Mouse (Mus musculus) limb, embryonic 13.5 days (tissue): ENCODE measurements around the gene Lypd4. TPM values are rescaled to one million over a fixed set of nuclear protein-coding genes. Genes with fewer than 3 reads are reported as not detected.

ENCODE experiments used
- ATAC-seq: fragments of 200-750 bp; cut with Nextera tagmentation; 2 replicates; pipeline ENCODE4 v1.8.0; 2017; ENCODE audit warnings: low read depth, moderate number of reproducible peaks, moderate TSS enrichment; ENCODE audit not compliant: low FRiP score
- H3K27ac ChIP-seq: fragments of 300-500 bp; sonication (generic); 2 replicates; pipeline ENCODE4 v1.5.1; 2015; ENCODE audit warnings: inconsistent platforms, mild to moderate bottlenecking, moderate library complexity
- H3K27me3 ChIP-seq: fragments of 300-500 bp; sonication (generic); 2 replicates; pipeline ENCODE4 v1.6.1; 2015; ENCODE audit warnings: mild to moderate bottlenecking, inconsistent platforms
- H3K36me3 ChIP-seq: fragments of 300-500 bp; sonication (generic); 2 replicates; pipeline ENCODE4 v1.6.1; 2015; ENCODE audit warnings: inconsistent platforms, mild to moderate bottlenecking, moderate library complexity
- H3K4me1 ChIP-seq: fragments of 300-500 bp; sonication (generic); 2 replicates; pipeline ENCODE4 v1.6.1; 2015; ENCODE audit warnings: inconsistent platforms
- H3K4me2 ChIP-seq: fragments of 300-500 bp; sonication (generic); replicated peaks from 2 replicates; pipeline ENCODE4 v1.6.1; 2015; ENCODE audit warnings: inconsistent platforms, mild to moderate bottlenecking, moderate library complexity
- H3K4me3 ChIP-seq: fragments of 300-500 bp; sonication (generic); 2 replicates; pipeline ENCODE4 v1.5.1; 2015; ENCODE audit warnings: moderate library complexity, mild to moderate bottlenecking, inconsistent platforms
- H3K9ac ChIP-seq: fragments of 300-500 bp; sonication (generic); 2 replicates; pipeline ENCODE4 v1.6.1; 2015; ENCODE audit warnings: mild to moderate bottlenecking, inconsistent platforms
- H3K9me3 ChIP-seq: fragments of 300-500 bp; sonication (generic); 2 replicates; pipeline ENCODE4 v1.6.1; 2016; ENCODE audit warnings: inconsistent platforms
- WGBS: fragments of 180-500 bp; shearing (Covaris S2); methylation state at CpG from one replicate; pipeline ENCODE4 v1.1.7; 2015; 5-methylcytosine and 5-hydroxymethylcytosine counted together
- polyA plus RNA-seq: library from polyadenylated mRNA; unstranded; fragments of >200 nt; fragmentation: Nextera tagmentation; extraction: Ambion mirVana; gene quantifications from 2 replicates; pipeline ENCODE4 v1.2.1, GENCODE M21; 2015

The Lypd4 gene
- polyA plus RNA-seq, 1 experiment from 2014 or later: not detected

DNA sequence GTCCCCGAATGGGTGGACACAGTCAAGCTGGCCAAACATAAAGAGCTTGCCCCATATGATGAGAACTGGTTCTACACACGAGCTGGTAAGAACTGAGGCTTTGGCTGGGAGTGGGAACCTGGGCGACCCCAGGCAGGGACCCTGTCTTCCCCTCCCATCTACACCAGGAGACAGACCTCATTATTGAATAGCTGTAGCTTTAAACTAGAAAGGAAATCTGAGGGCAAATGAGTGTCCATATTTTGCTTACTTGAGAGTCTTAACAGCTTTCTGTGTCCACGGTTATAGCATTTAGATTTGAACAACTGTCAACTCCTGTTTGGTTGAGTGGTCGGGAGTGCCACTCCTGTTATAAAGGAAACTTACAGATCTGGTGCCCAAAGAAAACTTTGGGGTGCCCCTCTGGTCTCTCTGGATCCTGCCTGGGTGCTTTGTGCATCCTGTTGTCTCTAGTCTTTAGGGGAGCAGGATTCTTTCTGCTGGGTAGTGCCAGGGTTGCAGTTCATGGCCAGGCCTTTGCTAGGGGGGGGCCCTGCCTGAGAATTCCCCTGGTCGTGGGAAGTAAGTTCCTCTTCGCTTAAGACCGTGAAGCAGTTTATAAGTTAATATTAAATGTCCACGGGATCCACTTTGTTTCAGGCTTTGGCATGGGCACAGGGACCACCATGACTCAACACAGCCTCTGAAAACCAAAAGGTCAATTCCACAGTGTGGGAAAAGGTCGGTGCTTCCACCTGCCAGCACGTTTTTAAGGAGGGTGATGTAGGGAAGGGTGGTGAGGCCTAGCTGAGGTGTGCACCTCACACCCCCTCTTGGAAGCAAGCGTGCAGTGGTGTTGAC is 15.9 kb upstream of the Lypd4 start:
- Histone ChIP-seq H3K4me2 (peak overlapping the region; percentile 94), H3K9ac (peak overlapping the region; percentile 100), H3K9me3 (no peaks in the 10 kb centered on the region), H3K27me3 (no peaks in the 10 kb centered on the region), H3K36me3 (peaks cover 54% of the 10 kb centered on the region), H3K4me3 (peak overlapping the region; percentile 99), H3K27ac (peak overlapping the region; percentile 86), H3K4me1 (peaks cover 28% of the 10 kb centered on the region)
- whole genome bisulfite sequencing: 37% methylated on average over 12 of the region's 12 CpGs
- no peak for ATAC-seq

DNA sequence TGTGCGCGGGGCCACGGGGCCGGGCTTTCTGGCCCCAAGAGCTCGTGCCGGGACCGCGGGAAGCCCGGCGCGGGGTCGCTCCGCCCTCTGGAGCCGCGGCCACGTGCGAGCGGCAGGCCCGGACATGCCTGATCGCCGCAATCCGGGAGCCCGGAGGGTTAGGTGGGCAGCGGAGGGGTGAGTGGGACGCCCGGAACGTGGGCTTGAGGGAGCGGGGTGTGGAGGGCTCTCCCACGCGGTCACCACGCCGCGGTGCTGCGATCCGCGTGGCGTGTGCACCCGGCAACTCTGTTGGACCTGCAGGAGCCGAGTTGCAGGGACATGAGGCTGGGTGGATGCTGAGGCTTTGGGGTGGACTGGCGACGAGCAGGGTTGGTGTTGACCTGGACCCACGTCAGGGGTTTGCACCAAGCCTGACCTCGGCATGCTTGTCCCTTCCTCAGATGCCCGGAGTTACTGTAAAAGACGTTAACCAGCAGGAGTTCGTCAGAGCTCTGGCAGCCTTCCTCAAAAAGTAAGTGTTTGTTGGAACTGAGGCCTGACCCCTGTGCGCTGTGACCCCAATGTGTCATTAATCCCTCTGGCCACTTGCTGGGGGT is 15.1 kb upstream of the Lypd4 start:
- no peaks in the 10 kb centered on the region for H3K27me3 ChIP-seq
- peak overlapping the region; percentile 99 for H3K4me3 ChIP-seq
- no peaks in the 10 kb centered on the region for H3K9me3 ChIP-seq
- peaks cover 28% of the 10 kb centered on the region for H3K4me1 ChIP-seq
- ATAC-seq: no peak; the same call in 1 of the 2 replicates
- under 1% methylated on average over 47 of the region's 47 CpGs for WGBS
- H3K9ac ChIP-seq: peak overlapping the region; percentile 100
- H3K4me2 ChIP-seq: peak overlapping the region; percentile 94
- peak overlapping the region; percentile 86 for H3K27ac ChIP-seq
- H3K36me3 ChIP-seq: peaks cover 45% of the 10 kb centered on the region

DNA sequence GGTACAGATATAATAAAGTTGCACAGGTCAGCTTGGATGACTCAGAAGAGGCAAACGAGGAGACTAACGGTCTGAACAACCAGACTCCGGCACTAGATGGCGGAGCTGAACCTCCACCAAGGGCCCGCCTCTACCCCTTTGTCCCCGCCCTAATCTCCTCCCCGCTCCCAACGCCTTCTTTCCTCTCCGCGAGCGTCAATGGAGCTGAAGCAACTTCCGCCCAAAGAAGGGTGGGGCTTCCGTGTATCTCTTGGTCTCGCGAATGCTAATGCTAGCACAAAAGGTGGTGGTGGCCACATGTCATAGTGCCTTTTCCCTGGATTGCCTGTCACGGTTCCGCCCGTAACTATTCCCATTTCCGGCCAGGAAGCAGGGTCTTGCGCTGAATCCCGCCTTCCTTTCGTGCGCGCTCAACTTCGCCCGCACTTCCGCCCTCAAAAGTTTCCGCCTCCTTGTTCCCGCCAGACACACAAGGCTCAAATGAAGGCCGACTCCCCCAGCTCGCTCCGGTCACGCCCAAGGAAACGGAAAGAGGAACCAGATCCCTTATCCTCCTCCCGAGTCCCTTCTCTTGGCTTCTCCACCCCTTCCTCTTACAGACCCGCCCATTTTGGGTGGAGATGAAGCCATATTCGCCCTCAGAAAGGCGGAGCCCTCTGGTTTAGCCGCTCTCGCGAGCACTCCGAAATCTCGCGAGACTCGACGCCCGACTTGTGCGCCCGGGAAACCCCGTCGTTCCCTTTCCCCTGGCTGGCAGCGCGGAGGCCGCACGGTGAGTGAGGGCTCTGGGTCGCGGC is 14.4 kb upstream of the Lypd4 start, which contains the start of gene Rps19:
Gene Rps19, plus strand, starts transcription at position 476 of the 797 bp plus-strand sequence.
- Histone ChIP-seq H3K4me1 (peaks cover 28% of the 10 kb centered on the region), H3K4me2 (peak within 1 kb of the TSS; percentile 94), H3K9me3 (no peaks in the 10 kb centered on the region), H3K9ac (peak within 1 kb of the TSS; percentile 100), H3K36me3 (peaks cover 38% of the 10 kb centered on the region), H3K4me3 (peak within 1 kb of the TSS; percentile 99), H3K27ac (peak within 1 kb of the TSS; percentile 86), H3K27me3 (no peaks in the 10 kb centered on the region)
- WGBS: under 1% methylated on average over 57 of the region's 57 CpGs
- peak; percentile 95 for ATAC-seq

DNA sequence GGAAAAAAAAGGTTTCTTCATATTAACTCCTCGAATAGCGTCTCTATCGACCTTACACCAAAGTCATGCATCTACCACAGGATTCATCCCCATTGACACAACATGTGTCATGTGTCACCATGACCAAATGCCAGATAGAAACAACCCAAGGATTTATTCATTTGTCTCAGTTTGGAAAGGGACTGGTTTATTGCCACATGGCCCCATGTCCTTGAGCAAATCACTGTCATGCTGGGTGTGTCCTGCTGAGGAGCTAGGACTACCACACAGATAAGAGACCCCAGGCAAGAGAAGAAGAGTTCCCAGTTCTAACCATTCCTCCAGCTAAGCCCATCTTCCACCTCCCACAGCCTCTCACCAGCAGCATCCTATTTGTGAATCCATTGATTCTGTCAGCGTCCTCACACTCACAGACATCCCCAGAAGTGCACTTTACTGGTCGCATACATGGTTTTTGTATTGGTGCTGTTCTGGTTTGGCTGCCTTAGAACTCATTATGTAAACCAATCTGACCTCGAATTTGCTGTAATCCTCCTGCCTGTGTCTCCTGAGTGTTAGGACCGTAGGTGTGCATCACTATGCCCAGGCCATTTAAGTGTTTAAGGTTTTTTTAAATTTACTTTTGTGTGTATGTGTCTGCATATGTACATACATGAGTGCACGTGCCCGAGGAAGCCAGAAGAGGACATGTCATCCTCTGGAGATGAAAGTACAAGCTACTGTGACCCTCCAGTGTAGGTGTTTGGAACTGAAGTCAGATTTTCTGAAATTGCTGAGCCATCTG is 12.9 kb upstream of the Lypd4 start:
- Histone ChIP-seq H3K9ac (no peak overlapping the region), H3K9me3 (no peaks in the 10 kb centered on the region), H3K4me3 (no peak overlapping the region), H3K27ac (no peak overlapping the region), H3K4me2 (no peak overlapping the region), H3K27me3 (no peaks in the 10 kb centered on the region), H3K36me3 (peaks cover 23% of the 10 kb centered on the region), H3K4me1 (peaks cover 33% of the 10 kb centered on the region)
- WGBS: 91% methylated on average over 9 of the region's 9 CpGs
- no peak for ATAC-seq

DNA sequence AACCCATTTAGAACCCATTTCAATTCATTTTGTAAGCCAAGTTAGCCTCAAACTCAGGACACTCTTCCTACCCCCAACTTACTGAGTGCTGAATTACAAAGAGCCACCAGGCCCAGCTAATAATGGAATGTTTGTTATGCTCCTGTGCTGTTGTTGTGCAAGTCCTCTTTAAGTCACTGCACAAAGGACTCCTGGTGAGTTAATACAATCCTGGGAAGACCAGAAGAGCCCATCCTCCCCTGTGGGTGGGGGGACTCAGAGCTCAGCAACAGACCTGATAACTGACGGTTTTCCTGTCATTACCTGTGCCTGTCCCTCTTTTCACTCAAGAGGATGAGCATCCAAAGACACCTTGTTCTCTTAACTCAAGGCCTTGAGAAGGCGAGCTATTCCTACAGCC is 9.9 kb upstream of the Lypd4 start:
- Histone ChIP-seq H3K4me3 (no peak overlapping the region), H3K9ac (no peak overlapping the region), H3K27me3 (no peaks in the 10 kb centered on the region; the same call in 1 of the 2 replicates), H3K4me1 (peaks cover 15% of the 10 kb centered on the region), H3K36me3 (no peaks in the 10 kb centered on the region), H3K9me3 (no peaks in the 10 kb centered on the region), H3K27ac (no peak overlapping the region), H3K4me2 (no peak overlapping the region)
- no peak for ATAC-seq
- 38% methylated on average over 2 of the region's 2 CpGs for whole genome bisulfite sequencing

DNA sequence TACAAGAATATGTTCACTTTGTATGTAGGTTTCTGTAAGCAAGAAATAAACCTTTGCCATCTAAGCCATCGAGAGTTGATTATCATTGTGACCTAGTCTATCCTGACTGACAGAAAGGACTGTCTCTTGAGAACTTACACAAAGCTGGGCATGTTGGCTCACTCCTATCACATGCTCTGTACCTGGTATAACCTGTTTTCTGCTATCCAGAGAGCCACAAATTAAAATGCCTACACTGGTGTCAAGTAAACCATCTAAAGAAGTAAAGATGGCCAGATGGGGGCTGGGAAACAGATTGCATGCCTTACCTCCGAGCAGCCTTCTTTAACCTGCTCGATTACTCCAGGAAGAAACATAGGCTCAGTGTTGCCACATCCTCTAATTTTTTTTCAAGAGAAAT is 7.8 kb upstream of the Lypd4 start:
- Histone ChIP-seq H3K4me1 (peaks cover 15% of the 10 kb centered on the region), H3K36me3 (no peaks in the 10 kb centered on the region), H3K27ac (no peak overlapping the region), H3K4me3 (no peak overlapping the region), H3K4me2 (no peak overlapping the region), H3K27me3 (no peaks in the 10 kb centered on the region; the same call in 1 of the 2 replicates), H3K9me3 (no peaks in the 10 kb centered on the region), H3K9ac (no peak overlapping the region)
- ATAC-seq: no peak
- 51% methylated on average over 3 of the region's 3 CpGs for WGBS

DNA sequence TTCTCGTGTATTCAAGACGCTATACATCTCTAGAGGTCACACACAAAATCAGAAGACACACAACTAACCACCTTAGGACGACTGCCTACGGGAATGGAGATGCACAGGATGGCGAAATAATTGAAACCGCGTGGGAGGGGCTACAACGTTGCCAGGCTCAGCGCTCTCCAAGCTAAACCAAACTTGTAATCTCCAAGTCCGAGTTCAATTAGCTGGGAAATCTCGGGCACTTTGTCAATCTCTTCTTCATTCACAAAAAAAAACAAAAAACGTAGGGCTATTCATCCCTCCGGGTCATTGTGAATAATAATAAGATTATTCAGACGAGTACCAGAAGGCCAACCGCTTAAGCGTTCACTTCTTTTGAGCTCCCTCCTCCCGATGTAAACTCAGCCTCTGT is 661 bp downstream of the Lypd4 start:
- Histone ChIP-seq H3K4me1 (no peaks in the 10 kb centered on the region), H3K9ac (no peak overlapping the region), H3K4me2 (no peak overlapping the region), H3K27ac (no peak overlapping the region), H3K9me3 (peaks cover 6% of the 10 kb centered on the region; the same call in 1 of the 2 replicates), H3K27me3 (peaks cover 22% of the 10 kb centered on the region), H3K36me3 (no peaks in the 10 kb centered on the region), H3K4me3 (no peak overlapping the region)
- ATAC-seq: no peak
- WGBS: 70% methylated on average over 17 of the region's 17 CpGs

DNA sequence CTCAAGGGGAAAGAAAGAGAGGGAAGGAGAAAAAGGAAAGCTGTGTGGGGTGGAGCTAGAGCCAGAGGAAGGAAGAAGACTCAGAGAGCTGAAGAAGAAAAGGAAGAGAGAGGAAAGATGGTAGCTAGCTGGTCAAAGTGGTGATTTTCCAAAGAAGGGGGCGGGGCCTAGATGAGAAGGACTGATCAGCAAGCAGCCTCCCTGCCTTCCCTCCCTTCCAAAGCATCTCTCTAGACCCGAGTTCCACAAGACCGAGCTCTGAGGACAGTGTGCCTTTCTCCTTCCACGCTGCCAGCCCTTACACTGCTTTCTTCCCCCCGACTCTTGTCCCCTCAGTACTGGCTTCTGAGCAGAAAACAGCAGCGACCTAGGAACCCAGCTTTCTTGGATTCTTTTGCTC is 5.6 kb downstream of the Lypd4 start:
- WGBS: 35% methylated on average over 6 of the region's 6 CpGs
- Histone ChIP-seq H3K27ac (no peak overlapping the region), H3K9ac (no peak overlapping the region)

DNA sequence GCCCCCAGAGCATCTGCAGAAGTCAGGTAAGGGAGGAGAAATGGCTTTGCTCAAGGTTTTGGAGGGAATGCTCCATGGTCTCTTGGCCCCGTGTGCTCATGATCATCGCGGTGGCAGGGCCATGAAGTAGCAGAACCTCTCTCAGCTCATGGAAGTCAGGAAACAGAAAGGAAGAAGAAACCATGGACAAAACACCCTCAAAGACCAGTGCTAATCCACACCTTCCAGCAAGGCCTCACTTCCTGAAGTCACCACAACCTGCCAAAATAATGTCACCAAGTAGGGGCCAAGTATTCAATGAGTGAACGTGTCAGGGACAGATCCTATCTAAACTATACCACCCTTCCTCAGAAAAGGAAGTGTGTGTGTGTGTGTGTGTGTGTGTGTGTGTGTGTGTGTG is 6.9 kb downstream of the Lypd4 start:
- H3K4me1 ChIP-seq: no peaks in the 10 kb centered on the region
- H3K9me3 ChIP-seq: no peaks in the 10 kb centered on the region
- ATAC-seq: no peak
- no peaks in the 10 kb centered on the region for H3K36me3 ChIP-seq
- no peak overlapping the region for H3K27ac ChIP-seq
- no peak overlapping the region for H3K9ac ChIP-seq
- no peak overlapping the region for H3K4me2 ChIP-seq
- WGBS: 87% methylated on average over 4 of the region's 4 CpGs
- no peak overlapping the region for H3K4me3 ChIP-seq
- peaks cover 8% of the 10 kb centered on the region; the same call in 1 of the 2 replicates for H3K27me3 ChIP-seq

More for the DNA sequence above, 5.6 kb downstream of the Lypd4 start:
- H3K4me3 ChIP-seq: no peak overlapping the region
- peaks cover 10% of the 10 kb centered on the region; the same call in 1 of the 2 replicates for H3K27me3 ChIP-seq
- no peaks in the 10 kb centered on the region for H3K36me3 ChIP-seq
- no peak overlapping the region for H3K4me2 ChIP-seq
- no peaks in the 10 kb centered on the region for H3K9me3 ChIP-seq
- no peak for ATAC-seq
- no peaks in the 10 kb centered on the region for H3K4me1 ChIP-seq

DNA sequence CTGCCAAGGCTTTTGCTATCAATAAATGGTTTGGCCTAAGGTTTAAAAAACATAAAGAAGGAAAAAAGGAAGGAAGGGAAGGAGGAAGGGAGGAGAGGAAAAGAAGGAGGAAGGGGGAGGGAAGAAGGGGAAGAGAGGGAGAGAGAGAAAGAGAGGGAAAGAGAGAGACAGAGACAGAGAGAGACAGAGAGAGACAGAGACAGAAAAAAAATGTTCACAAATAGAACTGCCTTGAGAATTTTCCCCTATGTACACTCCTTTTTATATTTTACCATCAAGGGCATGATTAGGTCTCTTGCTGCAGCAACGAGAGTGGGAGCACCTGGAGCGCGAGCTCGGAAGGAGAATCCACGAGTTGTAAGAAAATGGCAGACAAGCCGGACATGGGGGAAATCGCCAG is 7.8 kb downstream of the Lypd4 start, which contains the start of gene Gm9844:
Gene Gm9844, plus strand, starts transcription at position 301 of the 400 bp plus-strand sequence.
- ATAC-seq: no peak
- H3K36me3 ChIP-seq: no peaks in the 10 kb centered on the region
- WGBS: 83% methylated on average over 7 of the region's 7 CpGs
- H3K9me3 ChIP-seq: no peaks in the 10 kb centered on the region
- no peak within 1 kb of the TSS for H3K9ac ChIP-seq
- H3K4me3 ChIP-seq: no peak within 1 kb of the TSS
- H3K4me1 ChIP-seq: no peaks in the 10 kb centered on the region
- H3K27ac ChIP-seq: no peak within 1 kb of the TSS
- peaks cover 4% of the 10 kb centered on the region; the same call in 1 of the 2 replicates for H3K27me3 ChIP-seq
- no peak within 1 kb of the TSS for H3K4me2 ChIP-seq

DNA sequence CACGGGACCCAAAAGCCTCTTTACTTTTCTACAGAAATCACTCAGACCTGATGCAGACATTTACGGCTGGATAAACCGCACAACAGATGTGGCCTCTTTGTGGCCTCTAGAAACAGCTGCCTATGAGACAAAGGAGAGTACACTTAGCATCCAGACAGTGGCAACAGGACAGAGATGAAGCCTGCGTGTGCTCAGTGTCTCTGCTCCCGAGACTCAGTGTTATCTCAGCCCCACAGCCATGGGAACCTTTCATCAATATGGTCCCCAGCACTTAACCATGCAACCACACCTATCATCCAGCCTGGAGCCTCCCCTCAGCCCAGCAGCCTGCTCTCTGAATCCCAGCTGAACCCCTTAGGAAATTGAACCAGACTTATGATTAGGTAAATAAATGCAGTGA is 10.5 kb downstream of the Lypd4 start:
- H3K4me3 ChIP-seq: no peak overlapping the region
- WGBS: 67% methylated on average over 5 of the region's 5 CpGs
- H3K4me2 ChIP-seq: no peak overlapping the region
- H3K27ac ChIP-seq: no peak overlapping the region
- no peaks in the 10 kb centered on the region for H3K9me3 ChIP-seq
- no peak overlapping the region for H3K9ac ChIP-seq
- no peak for ATAC-seq
- H3K27me3 ChIP-seq: no peaks in the 10 kb centered on the region
- H3K4me1 ChIP-seq: no peaks in the 10 kb centered on the region
- H3K36me3 ChIP-seq: no peaks in the 10 kb centered on the region
